Mouse (Mus musculus) lung, postnatal 0 days (tissue): ENCODE data around the gene Vav3.

Experiments
- CTCF ChIP-seq: IDR thresholded peaks from 2 replicates; pipeline ENCODE4 v1.5.1; 2016; ENCODE audit warnings: antibody characterized with exemption, mild to moderate bottlenecking
- EP300 ChIP-seq: IDR thresholded peaks from 2 replicates; pipeline ENCODE4 v1.6.1; 2016; ENCODE audit warnings: antibody characterized with exemption, mild to moderate bottlenecking, control low read depth

DNA sequence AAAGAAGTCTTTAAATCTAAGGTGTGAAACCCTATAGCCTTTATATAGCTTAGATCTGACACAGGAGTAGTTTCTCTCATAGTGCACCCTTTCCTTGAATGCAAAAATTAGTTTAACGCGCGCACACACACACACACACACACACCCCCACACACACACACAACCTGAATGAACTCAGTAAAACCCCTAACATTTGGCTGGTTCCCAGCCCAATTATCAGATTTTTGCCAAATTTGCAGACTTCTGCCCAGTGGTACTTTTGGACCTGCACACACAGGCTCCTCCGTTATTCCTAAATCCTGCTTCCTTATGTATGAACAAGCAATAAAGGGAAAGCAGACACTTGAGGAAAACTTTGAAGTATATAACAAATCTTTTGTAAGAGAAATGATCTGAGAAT is 313.9 kb downstream of the Vav3 start:
- no peak for TF ChIP-seq CTCF
- TF ChIP-seq EP300 = no peak
